Mouse (Mus musculus): ENCODE measurements around the gene Gsdma3.
"Not testable (repeated sequence)": the region's sequence is repeated elsewhere in the genome, so short reads cannot be mapped to it uniquely, and the experiment has no call there.

Gene Gsdma3

DNA sequence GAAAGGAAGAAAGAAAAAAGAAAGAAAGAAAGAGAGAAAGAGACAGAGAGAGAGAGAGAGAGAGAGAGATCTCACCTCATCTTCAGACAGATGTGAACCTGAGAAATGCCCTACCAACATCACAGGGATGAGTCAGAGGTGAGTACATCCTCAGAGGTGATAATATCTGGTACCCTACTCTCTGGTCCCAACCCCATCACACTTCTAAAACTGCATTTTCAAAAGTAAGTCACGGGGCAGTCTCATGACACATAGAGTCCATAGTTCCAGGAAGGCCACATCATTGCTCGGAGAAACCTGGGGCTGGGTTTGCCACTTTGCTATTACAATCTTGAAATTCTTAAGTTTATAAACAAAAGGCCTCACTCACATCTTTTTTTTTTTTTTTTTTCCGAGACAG lies 30.2 kb upstream of the Gsdma3 start:
- no peak for DNase-seq (ENCODE audit: inconsistent ontology term)

DNA sequence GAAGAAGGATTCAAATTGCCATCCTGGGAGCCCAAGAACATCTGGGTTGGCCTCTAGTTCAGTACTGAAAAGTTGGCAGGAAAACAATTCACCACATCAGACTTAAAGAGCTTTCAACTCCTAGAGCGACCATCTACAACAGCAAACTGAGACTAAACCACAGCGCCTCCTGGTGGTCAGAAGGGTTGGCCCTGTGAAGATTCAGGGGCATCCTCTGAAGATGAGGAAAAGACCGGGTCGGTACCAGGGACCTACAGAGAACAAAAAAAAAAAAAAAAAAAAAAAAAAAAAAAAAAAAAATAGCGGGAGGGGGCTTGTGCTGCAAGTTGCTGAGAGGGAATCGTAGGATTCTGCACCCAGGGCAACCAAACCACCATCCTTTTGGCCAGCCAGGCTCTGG lies 28.8 kb upstream of the Gsdma3 start:
- DNase-seq (ENCODE audit: inconsistent ontology term): peak; percentile 47

DNA sequence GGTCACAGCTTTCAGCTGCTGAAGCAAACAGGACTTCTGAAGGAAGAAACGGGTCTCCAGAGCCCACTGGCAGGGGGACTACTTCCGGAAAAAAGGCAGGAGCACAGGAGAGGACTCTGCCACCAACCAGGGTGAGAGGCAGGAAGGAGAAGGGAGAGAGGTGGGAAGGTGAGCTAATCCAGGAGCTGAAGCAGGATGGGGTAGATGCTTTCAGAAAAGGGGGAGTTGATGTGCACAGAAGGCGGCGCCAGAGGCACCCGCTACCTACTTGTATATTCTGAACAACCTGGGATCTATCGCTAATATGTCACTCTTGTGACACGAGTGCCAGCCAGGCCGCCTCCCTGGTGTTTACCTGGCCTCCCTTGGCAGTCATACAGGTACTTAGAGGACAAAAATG lies 28.2 kb upstream of the Gsdma3 start, which contains the start of gene Lrrc3c:
TSS of gene Lrrc3c (plus strand) at position 301 of the 400 bp plus-strand sequence.
- no peak for DNase-seq (ENCODE audit: inconsistent ontology term)

DNA sequence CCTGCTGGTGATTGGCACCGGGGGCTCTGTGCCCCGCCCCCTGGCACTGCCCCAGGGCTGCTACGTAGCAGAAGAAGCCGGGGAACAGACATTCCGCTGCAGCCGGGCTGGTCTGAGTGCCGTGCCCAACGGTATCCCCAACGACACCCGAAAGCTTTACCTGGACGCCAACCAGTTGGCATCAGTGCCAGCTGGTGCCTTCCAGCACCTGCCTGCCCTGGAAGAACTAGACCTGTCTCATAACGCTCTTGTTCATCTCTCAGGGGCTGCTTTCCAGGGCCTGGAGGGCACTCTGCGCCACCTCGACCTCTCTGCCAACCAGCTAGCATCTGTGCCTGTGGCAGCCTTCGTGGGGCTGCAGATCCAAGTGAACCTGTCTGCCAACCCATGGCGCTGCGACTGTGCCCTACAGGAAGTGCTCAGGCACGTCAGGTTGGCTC lies 27.3 kb upstream of the Gsdma3 start:
- DNase-seq (ENCODE audit: inconsistent ontology term): no peak

DNA sequence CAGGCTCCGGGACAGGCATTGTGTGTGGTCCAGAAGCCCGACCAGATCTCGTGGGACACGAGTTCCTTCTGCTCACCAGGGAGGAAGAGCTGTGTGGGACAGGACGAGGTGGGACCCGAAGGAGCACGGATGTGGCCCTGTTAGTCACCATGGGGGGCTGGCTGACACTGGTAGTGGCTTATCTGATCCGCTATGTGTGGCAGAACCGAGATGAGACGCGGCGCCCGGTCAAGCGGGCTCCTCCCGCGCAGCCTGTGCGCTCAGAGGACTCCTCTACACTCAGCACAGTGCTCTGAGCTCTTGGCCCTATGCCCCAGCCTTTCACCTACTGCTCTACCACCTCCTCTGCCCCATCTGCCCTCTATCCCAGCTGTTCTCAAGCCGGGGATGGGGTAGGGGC lies 26.9 kb upstream of the Gsdma3 start:
- DNase-seq (ENCODE audit: inconsistent ontology term): no peak

DNA sequence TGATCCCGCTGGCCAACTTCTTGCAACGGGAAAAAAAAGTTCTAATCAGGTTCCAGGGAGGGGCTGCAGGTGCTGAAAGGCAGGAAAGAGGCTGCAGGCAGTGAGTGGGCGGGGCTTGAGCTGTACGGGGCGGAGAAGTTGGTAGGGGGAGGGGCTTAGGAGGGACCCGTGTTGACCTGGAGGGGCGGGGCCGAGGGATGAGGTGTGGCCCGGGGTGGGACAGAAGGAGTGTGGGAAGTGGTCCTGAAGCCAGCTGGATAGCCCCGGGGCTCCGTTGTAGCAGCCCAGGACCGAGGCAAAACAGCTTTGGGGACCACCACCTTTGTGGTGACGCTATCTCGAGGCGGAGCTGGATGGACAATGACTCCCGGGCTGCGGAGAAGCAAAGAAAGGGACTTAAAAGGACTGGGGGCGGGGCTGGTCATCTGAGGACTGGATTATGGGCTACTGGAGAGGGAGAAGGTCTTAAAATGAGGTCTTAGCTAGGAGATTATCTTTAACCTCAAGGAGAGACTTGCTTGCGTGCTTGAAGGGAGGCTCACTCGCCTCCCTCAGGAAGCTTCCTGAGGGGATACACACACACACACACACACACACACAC lies 24.0 kb upstream of the Gsdma3 start:
- DNase-seq (ENCODE audit: inconsistent ontology term): peak; percentile 38

DNA sequence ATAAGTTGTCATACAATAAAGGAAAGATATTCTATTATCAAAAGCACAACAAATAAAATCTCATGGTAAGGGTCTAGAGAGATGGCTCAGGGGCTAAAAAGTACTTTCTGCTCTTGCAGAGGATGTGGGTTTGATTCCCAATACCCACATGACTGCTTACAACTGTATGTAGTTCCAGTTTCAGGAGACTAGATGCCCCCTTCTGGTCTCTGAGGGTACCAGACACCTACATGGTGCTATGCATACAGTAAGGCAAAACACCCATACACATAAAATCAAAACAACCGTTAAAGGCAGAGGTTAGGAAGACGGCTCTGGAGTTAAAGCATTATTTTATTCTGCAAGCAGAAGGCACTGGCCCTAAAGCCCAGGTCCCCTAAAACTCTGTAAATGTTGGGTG lies 22.2 kb upstream of the Gsdma3 start:
- DNase-seq (ENCODE audit: inconsistent ontology term): no peak

DNA sequence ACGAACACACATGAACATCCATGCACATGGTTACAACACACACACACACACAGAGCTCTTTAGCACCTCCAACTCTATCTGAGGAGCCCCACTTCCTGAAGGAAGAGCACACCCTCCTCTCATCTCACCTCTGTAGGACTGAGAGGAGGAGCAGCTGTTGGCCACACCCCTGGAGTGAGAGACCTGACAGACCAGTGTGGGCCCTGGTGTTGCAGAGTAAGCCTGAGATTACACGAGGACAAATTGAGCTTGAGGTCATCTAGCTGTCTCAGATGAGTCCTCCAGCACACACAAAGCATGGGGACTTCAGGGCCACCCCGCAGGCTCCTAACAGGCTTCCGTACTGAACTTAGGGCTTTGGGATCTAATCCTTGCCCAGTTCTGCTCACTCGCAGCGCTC lies 21.2 kb upstream of the Gsdma3 start:
- DNase-seq (ENCODE audit: inconsistent ontology term): not testable (repeated sequence)

DNA sequence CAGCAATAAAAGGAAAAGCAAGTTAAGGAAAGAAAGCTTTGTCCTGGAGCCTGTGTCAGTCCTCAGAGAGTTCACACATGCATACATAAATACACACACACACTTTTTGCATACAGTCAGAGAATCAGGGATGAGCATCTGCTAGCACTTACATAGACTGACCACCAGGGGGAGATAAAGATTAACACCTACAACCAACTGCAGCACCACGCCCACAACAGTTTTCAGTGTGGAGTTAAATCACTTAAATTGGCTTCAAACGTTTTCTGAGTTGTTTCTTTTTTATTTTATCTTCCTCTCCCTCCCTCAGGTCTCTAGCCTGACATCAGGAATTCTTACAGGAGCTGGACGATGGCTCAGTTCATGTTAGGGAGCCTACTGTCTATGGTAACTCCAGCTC lies 19.4 kb upstream of the Gsdma3 start:
- peak; percentile 19 for DNase-seq (ENCODE audit: inconsistent ontology term)

DNA sequence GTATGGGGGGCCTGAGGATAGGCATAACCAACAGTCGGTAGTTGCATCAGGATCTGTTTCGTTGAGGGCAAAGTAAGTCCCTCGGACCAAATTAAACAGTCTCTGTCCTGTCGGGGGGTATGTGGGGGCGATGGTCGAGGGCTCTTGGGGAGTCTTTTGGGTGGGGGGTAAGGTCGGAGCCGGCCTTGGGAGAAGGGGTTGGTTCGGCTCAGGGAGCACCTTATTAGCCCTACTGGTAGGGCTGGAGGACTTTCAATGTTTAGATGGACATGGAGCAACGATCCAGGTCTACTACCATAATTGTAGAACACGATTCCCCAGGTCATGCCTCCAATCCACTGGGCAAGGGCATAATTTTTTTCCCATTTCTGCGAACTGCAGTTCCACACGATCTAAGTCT lies 5.4 kb upstream of the Gsdma3 start:
- DNase-seq (ENCODE audit: inconsistent ontology term): no peak

DNA sequence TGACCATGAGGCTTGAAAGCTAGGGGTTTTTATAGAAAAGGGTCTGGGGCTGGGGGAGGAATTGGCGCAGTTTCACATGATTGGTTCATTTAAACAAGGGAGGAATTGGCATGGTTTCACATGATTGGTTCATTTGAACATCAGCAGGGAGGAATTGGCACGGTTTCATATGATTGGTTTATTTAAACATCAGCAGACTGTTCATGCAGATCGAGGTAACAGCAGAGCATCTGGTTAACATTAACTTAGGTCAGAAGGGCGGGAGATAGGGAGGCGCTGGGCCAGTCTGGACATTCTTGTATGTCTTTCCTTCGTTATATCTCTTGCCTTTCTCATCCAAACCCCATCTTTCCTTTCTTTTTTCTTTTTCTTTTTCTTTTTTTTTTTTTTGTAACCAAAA lies 2.2 kb upstream of the Gsdma3 start:
- DNase-seq (ENCODE audit: inconsistent ontology term): not testable (repeated sequence)

DNA sequence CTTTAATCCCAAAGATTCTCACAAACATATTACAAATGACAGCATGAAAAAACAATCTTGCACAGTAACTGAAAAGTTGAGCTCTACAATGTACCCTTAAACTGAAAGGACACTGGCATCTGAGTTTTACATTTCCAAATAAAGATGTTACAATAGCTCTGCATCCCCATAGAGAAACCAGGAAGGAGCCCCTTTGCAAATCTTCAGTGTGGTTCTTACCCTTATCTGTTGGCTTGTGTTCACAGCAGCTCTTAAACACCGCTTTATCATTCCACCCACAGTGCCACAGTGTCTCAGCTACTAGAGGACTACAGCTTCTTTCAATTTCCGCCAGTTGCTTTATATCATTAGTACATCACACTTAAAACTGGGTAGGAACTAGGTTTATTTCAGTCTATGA lies 1.8 kb upstream of the Gsdma3 start:
- DNase-seq (ENCODE audit: inconsistent ontology term): not testable (repeated sequence)

DNA sequence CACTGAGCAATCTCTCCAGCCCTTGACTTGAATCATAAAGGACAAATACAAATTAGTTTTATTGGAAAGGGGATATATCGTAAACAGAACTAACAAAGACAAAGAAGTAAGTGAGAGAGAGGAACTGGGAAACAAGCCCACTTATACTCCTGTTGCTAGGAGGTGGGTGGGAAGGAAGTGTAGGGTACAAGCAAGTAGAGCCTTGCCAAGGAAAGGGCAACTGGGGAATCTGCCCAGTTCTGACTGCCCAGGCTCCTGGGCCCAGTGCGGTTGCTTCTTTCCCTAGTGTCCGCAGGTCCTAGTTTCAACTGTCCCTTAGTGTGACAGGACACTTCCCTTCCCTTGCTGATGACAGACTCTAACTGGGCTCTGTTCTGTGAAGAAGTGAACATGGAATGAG lies 2.5 kb downstream of the Gsdma3 start:
- DNase-seq (ENCODE audit: inconsistent ontology term): no peak

DNA sequence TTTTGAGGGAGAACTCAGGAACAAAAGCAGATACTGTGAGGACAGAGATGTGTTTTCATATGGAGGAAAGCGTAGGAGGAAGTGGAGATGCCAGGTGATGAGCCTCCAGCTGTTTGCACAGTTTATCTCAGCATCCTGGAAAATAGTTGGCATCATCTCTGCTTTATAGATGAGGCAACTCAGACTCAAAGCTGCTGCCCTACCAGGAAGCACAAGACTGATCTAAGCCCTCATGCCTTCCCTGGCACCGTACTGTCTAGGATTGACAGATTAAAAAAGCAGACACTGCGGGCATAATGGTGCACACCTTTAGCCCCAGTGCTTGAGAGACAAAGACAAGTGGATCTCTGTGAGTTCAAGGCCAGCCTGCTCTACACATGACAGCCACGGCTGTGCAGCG lies 4.5 kb downstream of the Gsdma3 start:
- DNase-seq (ENCODE audit: inconsistent ontology term): no peak

DNA sequence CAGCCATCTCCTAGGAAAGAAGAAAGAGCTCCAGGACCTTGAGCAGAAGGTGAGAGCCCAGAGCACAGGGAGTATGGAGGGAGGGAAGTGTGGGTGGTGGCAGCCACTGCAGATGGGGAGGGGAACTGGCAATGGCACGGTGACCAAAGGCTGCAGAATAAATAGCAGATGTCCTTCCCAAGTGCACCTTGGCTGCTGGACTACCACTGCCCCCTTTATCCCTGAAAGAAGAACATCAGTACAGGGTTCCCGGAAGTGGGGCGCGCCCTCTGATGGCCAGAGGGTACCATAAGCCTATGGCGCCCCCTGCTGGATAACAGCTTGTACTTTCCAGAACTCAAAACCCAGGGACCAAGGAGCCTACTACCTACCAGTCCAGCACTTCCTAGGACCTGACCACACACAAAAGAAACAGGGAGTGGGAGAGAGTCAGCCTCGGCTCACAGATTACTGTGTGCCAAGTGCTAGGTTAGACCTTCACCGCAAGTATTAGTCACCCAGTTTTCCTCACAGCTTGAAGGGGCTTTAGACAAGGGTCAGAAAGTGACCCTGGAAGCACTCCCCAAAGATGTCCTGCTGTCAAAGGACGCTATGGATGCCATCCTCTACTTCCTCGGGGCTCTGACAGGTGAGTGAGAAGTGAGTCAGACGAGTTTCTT lies 9.3 kb downstream of the Gsdma3 start:
- peak; percentile 15 for DNase-seq (ENCODE audit: inconsistent ontology term)

DNA sequence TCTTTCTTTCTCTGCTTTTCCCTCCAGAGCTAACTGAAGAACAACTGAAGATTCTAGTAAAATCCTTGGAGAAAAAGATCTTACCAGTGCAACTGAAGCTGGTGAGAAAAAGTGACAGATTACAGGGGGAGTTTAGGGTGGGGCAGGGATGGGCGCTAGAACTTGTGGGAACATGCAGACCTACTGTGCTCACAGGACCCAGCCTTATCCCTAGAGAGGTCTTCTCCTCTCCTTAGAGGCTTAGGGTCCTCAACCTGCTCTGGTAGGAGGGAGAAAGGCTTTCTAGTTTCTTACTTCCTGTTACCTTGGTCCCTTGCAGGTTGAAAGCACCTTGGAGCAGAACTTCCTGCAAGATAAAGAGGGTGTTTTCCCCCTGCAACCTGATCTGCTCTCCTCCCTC lies 11.3 kb downstream of the Gsdma3 start:
- DNase-seq (ENCODE audit: inconsistent ontology term): no peak

DNA sequence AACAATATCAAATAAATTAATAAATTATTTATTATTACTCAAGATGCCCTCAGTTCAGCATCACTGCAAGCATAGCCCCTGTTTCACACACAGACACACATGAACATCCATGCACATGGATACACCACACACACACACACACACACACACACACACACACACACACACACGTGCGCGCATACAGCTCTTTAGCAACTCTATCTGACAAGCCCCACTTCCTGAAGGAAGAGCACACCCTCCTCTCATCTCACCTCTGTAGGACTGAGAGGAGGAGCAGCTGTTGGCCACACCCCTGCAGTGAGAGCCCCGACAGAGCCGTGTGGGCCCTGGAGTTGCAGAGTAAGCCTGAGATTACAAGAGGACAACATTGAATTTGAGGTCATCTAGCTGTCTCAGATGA lies 13.9 kb downstream of the Gsdma3 start:
- DNase-seq (ENCODE audit: inconsistent ontology term): no peak

DNA sequence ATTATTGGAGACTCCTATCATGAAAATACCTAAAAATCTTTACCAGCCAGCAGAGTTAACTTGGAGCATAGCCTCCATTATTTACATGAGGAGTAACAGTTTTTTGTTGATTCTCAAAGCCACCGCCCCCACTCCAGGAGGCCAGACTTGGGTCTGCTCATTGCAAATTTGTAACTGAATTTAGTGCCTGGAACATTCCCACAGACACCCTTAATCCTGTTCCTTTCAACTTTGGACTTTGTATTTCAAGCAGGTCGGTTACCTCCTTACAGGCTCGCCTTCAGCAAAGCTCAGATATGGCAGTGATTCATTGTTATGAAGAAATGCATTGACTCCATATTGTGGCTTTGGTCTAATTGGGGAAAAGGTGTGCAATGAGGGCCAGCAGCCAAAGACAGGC lies 18.6 kb downstream of the Gsdma3 start:
- no peak for DNase-seq (ENCODE audit: inconsistent ontology term)

DNA sequence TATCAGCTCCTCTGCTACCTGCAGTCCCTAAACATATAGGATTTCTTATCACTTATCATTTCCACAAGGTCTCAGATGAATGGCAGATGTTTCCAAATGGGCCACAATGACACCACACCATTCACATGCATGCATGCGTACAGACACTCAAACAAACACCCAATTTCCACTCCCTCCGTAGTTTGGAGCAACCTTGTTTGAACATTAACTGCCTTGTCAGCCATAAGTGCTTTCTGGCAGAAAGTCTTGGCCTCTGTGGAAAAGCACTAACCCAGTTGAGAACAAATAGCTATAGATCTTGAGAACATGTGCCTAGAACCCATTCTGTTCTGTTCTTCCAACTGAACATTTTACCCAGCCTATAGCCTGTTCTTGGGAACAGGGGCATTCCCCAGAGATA lies 19.8 kb downstream of the Gsdma3 start:
- DNase-seq (ENCODE audit: inconsistent ontology term): no peak

DNA sequence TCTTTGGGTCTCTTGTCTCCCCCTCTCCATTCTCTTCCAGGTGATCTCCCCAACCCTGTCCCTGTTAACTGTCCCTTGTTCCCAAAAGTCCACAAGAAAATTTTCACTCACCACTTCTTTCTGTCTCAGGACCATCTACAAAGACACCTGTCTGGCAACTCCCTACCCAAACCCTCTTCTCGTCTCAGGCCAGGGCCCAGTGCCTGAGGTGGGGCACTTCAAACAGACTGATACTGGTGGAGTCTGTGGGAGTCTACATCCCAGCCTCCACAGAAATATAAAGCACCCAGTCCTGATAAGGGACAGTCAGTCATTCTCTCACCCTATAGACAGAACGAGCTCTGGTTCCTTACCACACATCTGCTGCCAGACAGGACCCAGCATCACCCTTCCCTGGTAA lies 20.3 kb downstream of the Gsdma3 start, which contains the start of gene Gsdma2:
TSS of gene Gsdma2 (plus strand) at position 301 of the 400 bp plus-strand sequence.
- no peak for DNase-seq (ENCODE audit: inconsistent ontology term)

DNA sequence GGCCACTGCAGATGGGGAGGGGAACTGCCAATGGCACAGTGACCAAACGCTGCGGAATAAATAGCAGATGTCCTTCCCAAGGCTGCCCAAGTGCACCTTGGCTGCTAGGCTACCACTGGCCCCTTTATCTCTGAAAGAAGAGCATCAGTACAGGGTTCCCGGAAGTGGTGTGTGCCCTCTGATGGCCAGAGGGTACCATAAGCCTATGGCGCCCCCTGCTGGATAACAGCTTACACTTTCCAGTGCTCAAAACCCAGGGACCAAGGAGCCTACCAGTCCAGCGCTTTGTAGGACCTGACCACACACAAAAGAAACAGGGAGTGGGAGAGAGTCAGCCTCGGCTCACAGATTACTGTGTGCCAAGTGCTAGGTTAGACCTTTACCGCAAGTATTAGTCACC lies 28.9 kb downstream of the Gsdma3 start:
- DNase-seq (ENCODE audit: inconsistent ontology term): peak; percentile 8

DNA sequence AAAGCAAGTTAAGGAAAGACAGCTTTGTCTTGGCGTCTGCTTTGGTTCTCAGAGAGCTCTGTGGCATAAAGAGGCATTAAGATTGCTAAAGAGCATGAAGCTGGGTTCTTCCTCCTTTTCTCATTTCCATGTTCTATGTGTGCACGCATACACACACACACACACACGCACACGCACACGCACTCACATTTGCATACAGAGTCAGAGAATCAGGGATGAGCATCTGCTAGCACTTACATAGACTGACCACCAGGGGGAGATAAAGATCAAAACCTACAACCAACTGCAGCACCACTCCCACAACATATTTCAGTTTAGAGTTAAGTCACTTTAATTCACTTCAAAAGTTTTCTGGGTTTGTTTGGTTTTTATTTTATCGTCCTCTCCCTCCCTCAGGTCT lies 34.4 kb downstream of the Gsdma3 start:
- peak; percentile 39 for DNase-seq (ENCODE audit: inconsistent ontology term)

DNA sequence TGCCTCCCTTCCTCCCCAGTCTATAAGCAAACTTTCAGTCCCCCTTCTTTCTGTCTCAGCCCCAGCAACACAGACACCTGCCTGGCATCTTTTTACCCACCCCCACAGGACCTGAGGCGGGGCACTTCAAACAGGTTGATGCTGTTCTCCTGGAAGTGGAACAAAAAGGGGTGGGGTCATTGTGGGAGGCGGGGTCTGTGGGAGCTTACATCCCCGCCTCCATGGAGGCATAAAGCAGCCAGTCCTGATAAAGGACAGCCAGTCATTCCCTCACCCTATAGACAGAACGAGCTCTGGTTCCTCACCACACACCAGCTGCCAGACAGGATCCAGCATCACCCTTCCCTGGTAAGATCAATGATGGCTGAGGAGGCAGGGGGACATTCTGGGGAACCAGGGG lies 37.9 kb downstream of the Gsdma3 start, which contains the start of gene Gsdma:
TSS of gene Gsdma (plus strand) at position 261 of the 400 bp plus-strand sequence.
- no peak for DNase-seq (ENCODE audit: inconsistent ontology term)

DNA sequence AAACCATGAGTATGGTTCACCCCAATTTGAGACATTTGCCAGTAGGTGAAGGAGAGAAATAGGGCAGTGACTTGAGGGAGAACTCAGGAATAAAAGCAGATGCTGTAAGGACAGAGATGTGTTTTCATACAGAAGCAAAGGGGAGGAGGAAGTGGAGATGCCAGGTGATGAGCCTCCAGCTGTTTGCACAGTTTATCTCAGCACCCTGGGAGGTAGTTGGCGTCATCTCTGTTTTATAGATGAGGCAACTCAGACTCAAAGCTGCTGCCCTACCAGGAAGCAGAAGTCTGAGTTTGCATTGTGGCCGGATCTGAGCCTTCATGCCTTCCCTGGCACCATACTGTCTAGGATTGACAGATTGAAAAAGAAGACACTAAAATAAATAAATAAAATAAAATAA lies 42.8 kb downstream of the Gsdma3 start:
- no peak for DNase-seq (ENCODE audit: inconsistent ontology term)

Data from Muller cell, postnatal 12 days (primary cell).